Mouse (Mus musculus): Measurements from ENCODE around the gene Pgm2l1.

Pgm2l1 gene

DNA sequence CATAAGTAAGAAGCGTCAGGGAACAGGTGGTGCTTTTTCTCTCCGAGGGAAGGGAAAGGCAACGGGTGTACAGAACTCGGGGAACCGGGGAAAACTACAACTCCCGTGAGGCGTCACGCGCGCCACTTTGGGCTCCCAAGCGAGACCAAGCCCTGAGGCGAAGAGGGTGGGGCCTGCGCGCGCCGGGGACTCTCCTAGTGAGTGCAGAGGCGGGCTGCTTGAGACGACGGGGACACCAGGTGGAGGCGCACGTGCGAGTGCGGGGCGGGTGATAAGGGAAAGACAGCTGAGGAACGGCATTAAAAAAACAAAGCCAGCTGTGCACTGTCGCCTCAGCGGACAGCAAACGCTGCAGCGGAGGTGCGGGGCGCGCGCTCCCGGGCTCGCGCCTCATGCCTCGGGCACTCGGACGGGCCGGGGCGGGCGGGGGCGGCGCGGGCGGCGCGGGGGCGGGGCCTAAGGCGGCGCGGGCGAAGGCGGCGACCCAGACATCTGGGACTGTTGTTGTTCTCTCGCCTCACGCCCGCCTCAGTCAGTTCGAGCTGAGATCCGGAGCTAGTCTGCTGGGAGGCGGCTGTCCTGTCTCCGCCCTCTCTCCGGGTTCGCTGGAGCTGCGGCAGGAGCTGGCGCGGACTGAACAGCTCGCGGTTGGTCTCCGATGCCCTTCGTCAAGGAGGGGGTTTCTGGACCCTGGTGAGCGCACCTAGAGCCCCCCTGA lies at the start of gene Pgm2l1:
Gene Pgm2l1, plus strand, starts transcription at position 237 of the 718 bp plus-strand sequence.
- peak; percentile 94 to 96 for DNase-seq (ENCODE audit: low spot score in 2 of 2)

DNA sequence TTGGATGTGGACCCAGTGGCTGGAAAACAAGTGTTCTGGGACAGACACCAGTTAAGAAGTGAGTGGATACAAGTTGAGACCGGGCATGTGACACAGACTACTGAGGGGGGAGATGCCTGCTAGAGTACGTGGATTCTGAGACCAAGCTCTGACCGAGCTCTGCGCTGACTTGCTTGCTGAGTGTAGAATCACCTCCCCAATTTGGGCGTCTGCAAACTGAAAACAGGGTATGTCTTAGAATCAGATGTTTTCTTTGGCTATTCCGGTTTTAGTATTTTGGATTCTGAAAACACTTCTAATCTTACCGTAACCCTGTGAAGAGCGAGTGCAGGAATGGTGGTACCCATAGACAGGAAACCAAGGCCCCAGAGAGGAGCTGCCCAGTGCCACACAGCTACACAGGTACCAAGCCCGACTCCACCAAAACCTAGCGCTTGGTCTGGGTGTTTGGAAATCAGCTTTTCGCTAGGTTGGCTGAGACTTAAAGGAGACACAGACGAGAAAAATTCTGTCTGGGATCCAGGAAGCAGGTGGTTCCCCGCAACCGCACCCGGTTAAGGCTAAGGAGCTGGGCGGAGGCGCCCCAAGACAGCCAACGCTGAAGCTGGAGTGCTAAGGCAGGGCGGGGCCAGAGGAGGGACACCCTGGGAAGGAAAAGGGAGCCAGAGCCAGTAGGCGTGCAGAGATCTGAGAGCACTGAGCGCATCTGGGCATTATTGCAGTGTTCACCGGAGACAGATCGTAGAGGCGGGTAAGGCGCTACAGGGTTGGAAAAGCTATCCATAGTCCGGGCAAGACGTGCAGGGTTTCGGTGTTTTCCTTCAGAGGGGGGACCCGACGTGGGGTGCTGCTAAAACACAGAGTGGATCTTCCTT lies 48.9 kb upstream of the Pgm2l1 start:
- DNase-seq (ENCODE audit: low spot score in 2 of 2), result no peak

DNA sequence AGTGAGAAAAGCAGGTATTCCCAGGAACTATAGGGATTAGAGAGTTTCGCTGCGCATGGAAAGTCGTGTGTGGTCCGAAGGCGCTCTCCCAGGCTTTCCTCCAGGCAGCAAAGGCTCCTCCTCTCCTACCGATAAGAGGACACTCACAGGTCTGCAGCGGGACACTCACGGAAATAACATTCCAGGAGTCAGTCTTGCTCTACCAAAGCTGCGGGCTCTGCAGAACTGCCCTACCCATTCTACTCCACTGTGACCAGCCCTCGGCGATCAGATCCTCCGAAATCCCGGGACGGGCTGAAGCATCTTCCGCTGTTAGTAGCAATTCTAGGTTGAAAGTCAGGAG lies 48.3 kb upstream of the Pgm2l1 start:
- no peak for DNase-seq (ENCODE audit: low spot score in 2 of 2)

DNA sequence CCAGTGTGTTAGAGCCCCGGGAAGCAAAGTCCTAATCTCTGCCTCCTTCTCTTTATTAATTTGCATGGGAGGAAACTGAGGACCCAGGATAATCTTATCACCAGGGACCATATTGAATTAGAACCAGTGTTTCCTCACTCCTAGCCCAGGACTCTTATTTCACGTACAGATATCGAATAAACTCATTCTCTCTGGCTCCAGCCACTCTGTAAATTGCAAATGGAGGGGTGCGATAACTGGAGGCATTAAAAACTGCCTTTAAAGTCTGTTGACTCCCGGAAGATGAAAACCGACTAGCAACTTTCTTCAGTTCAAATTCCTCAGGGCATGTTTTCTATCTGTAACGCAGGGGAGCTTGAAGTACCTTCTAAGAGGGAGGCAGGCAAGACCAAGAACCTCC lies 47.8 kb upstream of the Pgm2l1 start:
- DNase-seq (ENCODE audit: low spot score in 2 of 2), result no peak

DNA sequence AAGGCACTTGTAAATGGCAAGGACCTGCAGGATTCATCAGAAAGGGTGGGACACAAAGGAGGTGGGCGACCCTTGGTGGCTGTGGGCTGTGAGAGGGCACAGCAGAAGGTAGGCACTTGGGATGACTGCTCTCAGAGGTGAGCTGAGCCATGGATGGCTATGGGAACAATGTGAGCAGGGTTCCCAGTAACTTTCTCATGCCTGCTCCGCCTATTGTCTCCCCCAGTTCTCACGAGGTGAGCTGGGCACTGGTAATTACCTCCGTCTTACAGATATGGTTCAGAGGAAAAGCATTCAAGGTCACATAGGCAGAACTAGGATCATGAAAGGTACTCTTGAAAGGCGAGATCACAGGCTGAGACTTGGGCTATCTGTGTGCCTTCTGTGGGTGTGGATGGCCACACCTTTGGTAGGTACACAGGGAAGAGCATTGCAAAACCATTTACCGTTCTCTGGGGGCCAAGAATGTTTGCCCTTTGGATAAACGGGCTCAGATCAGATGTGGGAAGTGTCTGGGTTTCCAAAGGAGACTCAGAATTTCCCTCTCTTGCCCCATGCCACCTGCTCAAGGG lies 47.3 kb upstream of the Pgm2l1 start:
- no peak for DNase-seq (ENCODE audit: low spot score in 2 of 2)

DNA sequence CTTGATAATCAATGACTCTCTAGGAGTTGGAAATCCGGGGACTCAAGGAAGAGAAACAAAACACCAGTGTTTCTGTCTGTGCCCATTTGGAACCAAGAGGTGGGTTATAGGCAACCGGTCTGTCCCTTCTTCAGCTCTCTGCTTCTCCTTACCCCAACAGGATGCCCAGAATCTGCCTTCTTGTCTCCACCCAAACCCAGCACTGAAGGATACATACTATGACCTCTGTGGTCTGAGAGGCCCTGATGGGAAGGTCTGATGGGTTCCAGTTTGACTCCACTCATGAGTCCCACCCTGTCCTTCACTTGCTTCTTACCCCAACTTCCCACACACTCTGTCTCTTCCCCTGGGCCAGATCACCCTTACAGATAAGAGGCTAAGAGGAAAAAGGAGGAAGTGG lies 46.0 kb upstream of the Pgm2l1 start:
- no peak for DNase-seq (ENCODE audit: low spot score in 2 of 2)

DNA sequence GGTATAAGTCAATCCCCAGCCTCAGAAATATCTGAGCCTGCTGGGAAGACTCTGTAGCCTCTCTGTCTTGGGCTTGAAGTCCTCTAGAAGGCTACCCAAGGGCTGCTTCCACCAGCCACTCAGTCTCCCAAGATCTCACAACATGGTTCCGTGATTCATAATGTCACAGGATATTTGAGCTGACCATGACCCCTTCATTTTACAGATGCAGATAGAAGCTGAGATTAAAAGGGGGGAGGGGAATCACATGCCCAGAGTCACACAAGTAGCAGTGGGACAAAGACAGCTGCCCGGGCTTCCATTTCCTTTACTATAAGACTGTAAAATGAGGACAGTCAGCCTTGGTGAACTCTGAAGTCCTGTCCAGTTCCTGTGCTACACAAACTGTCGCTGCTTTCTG lies 45.6 kb upstream of the Pgm2l1 start:
- DNase-seq (ENCODE audit: low spot score in 2 of 2), result no peak

DNA sequence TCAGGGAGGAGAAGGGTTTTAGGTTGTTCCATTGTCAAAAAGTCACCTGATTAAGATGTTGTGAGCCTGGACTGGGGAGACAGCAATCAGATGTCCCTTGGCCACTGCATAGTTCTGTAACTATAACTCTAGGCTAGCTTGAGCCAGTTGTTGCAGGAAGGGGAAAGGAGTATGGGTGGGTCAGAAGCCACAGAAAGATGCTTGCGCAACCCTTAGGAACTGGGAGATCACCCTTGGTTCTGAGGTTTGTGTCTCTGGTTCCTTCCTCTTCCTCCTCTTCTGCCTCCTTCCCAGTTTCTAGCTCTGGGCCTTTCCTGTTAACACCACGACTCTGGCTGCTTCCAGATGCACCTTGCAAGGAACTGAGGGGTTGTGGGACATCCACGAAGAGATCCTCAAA lies 44.8 kb upstream of the Pgm2l1 start:
- DNase-seq (ENCODE audit: low spot score in 2 of 2), result no peak

DNA sequence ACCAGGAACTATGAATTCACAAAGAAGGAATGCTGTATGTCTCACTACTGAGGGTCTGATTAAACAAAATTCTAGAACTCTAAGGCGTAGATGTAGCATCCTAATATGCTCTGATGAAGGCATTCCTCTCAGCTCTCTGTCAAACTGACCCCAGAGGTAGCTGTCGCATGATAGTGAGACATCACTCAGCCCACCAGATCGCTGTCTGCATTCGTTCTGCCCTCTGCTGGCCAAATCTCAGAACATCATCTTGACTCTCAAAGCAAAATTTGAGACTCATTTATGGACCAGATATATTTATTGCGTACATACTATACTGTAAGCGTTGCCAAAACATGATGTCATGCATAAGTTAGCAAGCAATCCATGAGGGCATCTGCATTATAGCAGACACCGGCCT lies 39.6 kb upstream of the Pgm2l1 start:
- DNase-seq (ENCODE audit: low spot score in 2 of 2), result peak in 1 of 2 experiments; percentile 35

DNA sequence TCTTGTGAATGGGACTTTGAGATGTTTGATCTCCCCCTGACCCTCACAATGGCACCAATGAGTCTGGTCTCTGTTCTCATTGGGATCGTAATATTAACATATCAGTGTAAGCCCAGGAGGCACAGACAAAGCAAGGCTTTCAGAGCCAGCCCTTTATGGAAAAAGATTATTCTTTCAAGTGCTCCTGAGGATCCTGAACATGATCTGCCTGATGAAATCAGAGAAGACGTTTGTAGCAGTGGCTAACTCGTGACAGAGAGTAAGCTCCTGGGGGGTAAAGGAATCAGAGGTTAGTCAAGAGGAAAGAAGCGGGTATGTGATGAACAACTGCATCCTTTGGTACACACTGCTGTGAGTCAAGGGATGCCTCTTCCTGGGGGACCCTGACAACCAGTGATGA lies 37.0 kb upstream of the Pgm2l1 start:
- no peak for DNase-seq (ENCODE audit: low spot score in 2 of 2)

DNA sequence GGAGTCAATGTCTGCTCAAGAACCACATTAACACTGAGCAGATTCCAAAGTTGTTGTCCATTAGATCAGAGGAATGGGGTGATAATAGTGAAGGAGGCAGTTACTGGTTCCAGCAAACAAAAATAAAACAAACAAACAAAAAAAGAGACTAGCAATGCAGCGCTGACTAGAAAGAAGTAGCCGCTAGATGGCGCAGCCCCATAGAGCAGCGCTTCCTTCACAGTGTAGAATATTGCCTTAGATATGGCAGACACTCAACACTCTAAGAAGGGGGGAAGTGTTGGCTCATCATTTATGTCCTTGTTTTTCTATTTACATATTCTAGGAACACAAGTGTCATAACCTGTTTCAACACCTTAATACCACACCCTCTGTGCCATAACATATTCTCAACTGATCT lies 36.4 kb upstream of the Pgm2l1 start:
- peak in 1 of 2 experiments; percentile 54 for DNase-seq (ENCODE audit: low spot score in 2 of 2)

DNA sequence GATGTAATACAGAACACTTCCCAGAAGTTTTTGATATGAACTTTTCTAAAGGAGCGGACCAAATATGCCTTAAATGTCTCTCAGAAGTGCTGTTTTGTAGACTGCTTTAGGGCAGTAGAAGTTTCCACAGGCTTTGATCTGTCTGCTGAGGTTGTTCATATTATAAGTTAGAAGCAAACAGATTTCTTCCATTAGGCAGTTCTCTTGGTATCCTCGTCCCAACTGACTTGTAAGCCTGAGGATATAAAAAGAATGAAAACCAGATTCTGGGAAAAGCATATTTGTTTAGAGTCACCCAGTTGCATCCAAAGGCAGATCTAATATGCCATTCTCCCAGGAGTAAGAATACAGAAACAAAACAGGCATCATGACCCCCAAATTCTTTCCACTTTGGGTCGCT lies 26.0 kb upstream of the Pgm2l1 start:
- no peak for DNase-seq (ENCODE audit: low spot score in 2 of 2)

DNA sequence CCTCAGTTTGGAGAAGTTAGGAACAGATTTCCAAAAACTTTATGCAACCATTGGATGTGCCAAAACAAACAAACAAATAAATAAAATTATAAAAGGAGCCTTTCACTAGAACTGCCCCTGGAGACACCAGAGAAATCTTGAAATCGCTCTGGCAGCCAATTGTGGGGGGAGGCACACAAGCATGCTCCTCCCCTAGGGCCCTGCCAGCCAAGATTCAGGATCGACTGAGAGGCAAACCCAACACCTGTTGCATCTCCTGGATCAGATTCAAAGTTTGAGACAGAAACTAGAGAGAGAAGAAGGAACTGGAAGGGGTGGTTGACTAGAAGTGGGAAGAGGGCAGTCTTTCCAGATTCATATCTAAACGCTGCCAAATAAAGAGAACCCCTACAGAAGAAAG lies 23.6 kb upstream of the Pgm2l1 start:
- DNase-seq (ENCODE audit: low spot score in 2 of 2), result no peak

DNA sequence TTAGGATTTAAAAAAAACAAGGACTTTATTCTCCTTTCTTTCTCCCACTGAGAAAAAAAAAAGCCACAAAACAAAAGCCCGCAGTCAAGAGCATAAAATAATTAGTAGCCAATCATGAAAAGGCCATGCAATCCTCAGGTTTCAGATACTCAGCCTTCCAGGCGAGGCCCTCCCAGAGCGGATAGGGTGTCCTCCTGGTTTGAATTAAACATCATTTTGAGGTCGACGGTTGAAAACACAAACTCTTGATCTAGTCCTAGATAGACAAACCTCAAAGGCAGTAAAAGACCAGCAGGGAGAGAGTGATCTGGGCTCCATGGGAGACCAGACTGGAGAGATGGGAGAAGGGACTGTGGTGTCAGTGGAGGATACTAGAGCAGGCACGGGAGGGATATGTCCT lies 22.3 kb upstream of the Pgm2l1 start:
- no peak for DNase-seq (ENCODE audit: low spot score in 2 of 2)

DNA sequence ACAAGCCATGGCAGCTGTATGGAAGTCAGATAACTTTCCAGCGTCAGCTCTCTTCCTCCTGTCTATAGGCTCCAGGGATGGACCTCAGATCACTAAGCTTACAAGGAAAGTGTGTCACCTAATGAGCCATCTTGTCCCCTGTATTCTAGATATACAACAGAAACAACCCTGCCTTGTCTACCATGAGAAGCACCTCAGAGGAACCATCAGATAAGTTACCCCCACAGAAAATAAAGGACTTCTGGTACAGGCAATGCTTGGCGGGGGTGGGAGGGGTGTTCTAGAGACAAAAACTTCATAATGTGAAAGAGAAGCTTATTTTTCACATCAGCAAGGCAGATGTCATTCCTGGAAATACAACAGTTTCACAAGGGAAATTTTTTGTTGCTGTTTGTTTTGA lies 21.1 kb upstream of the Pgm2l1 start:
- DNase-seq (ENCODE audit: low spot score in 2 of 2), result no peak

DNA sequence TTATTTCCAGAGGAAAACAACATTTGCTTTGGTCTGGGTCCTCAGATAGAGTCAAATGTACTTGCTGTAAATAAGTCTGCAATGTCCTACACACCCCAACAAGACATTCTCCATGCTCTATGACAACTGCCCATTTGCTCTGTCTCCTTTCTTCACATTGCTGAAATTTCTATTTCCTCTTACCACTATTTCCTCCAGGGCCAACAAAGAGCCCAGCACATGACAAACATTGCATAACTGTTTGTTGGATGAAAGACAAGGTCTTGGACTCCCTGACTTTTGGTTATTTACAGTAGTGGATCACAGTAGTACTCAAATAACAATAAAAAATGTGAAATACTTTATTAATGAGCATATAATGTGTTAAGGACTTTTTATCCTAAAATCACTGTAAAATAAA lies 19.3 kb upstream of the Pgm2l1 start:
- no peak for DNase-seq (ENCODE audit: low spot score in 2 of 2)

DNA sequence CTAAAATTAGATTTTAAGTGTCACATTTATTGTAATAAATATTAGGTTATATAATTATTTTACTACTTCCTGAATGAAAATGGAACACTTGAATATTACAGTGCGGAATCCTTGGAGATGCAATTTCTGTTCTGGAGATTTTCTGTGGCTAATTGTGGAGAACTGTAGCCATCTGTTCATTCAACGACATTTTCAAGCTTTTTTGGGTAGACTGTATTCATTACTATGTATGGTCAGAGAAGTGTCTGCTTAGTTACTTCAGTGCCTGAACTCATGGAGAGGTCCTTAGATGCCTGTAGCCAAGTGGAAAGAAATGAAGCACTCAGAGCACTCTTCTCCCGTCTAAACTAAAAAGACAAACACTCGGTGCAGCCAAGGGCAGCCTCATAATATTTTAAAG lies 12.9 kb upstream of the Pgm2l1 start:
- DNase-seq (ENCODE audit: low spot score in 2 of 2), result no peak

DNA sequence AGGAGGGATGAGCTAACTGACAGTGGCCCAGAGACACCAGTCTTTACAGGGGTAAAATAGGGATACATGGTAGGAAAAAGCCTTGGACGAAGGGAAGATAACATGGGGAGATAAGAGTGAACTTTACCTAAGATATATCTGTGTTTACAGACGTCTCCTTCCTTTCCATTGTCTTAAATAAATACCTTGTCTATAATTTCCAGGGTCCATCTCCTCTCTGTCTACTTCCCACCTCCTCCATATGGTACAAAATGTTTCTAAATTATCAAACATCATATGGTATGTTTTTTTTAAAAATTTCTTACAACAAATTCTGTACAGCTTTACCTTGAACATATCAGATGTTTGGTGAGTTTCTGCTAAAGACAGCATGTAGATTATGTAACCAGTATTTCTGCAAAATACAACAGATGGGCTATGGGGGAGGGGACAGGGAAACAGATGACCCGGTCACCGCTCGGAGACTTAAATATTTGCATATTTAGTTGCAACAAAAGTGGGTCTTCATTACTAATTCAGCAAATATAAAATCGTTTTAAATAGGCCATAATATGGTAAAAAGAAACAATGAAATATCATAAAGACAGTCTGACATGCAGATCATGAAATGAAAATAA lies 12.0 kb upstream of the Pgm2l1 start:
- DNase-seq (ENCODE audit: low spot score in 2 of 2), result no peak

DNA sequence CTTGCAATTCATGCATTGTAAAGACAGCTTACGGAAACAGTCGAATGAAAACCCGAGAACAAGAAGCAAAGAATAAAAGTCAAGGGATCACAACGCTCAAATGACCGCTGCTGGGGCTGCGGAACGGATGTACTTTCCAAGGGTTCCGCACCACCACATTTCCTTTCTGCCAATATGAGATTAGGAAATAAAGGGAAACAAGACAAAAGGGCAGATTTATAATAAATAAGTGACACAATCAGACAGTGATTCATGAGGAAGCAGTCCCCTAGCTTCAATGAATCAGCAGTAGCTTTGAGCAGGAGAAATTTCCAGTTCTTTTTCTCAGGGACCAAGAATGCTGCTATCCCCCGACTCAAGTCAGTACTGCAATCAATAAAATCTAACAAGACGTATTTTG lies 11.2 kb upstream of the Pgm2l1 start:
- no peak for DNase-seq (ENCODE audit: low spot score in 2 of 2)

DNA sequence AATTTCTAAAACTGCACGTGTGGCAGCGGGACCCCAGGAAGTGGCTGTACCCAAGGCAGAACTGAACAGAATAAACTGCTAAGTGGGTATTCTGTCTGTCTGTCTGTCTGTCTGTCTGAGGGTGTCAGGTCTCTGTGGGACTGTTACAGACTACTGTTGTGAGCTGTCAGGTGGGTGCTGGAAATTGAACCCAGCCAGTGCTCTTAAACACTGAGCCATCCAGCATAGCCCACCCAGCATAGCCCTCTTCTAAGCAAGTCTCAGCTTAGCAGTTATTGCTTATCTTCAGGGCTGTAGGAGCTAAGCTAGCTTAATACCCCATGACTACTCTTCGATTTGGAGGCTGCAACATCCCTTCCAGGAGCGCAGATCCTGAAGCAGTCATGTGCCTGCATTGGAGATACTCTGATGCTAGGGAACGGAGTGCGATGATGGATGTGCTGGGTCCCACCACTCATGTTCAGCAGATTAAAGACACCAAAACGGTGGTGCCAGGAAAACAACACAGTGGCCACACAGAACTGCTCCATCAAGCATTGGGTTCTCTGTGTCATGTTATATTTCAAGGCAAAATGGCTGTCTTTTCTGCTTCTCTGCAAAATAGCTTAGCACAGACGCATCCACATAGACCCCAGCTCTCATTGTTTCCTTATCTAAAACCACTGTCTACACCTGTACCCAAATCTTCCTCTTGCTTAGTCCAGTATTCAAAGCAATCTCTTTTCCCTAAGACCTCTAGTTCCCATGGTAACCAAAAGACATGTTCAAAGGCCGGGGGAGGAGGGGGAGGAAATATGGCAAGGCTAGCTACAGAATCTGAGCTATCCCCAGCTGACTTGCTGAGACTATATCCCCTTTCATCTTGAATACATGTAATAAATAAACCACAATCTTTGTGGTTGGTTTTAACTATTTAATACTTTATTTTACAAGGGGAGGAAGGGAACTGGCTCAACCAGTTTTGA lies 10.3 kb upstream of the Pgm2l1 start:
- no peak for DNase-seq (ENCODE audit: low spot score in 2 of 2)

DNA sequence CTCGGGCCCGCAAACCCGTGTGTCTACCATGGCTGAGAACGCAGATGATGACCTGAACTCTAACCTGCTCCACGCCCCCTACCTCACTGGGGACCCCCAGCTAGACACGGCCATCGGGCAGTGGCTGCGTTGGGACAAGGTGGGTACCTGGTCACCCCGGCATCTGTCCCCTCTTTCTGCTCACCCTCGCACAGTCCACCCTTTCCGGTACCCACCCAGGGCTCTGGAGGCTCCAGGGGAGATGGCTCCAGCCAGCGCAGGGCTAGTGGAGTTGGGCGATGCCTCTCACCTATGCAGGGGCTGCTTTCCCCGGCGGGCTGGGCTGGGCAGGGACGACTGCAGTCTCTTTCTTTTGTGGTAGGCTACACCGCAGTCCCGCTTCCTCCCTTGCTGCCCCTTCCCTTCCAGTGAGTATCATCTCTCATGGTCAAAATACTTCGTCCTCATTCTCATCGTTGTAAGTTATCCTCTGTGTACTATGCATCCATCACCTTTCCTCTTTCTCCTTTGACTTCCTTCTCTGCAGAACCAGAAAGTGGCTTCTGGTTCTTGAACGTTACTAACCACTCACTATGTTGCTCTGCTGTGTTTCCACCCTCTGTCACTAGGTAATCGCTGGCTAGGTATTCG lies 817 bp downstream of the Pgm2l1 start:
- DNase-seq (ENCODE audit: low spot score in 2 of 2), result peak; percentile 26 to 28
